Mouse (Mus musculus): ENCODE data around the gene Cib1.

GRCm38 (mm10) chr7:80252437-80252836 lies 19.8 kb upstream of the Cib1 start:
- TF ChIP-seq POLR2A (IDR thresholded peaks at IDR 0.05; ENCODE audit: extremely low read depth, insufficient read depth, low read length), result no peak
- TF ChIP-seq CTCF (IDR thresholded peaks at IDR 0.05; ENCODE audit: low read depth, low read length), result no peak

Data from liver, adult 2 months (tissue).